Mouse (Mus musculus) left cerebral cortex, postnatal 10 days (tissue): Measurements from ENCODE around the gene Kdm2b. TPM values are rescaled to one million over a fixed set of nuclear protein-coding genes. Genes with fewer than 3 reads are reported as not detected.

Source experiments
- DNase-seq, 2 experiments: peaks; one replicate each; pipeline ENCODE4 v3.0.0; 2021 to 2022; ENCODE audit warnings: low spot score in 2 of 2, mixed read lengths in 1 of 2; ENCODE audit errors: extremely low spot score in 1 of 2
- intact Hi-C: fragments of 180-260 bp; cut with DNase I; formaldehyde crosslinking; loops from one replicate; pipeline ENCODE4 v1.15.1; 2025
- total RNA-seq, 2 experiments: library from RNA; stranded (reverse); gene quantifications; 2 replicates each; pipeline ENCODE4 v1.2.3; 2021

The Kdm2b gene
- total RNA-seq, 2 experiments from 2014 or later = 48.9 to 51.1 TPM

GRCm38 (mm10) chr5:122950329-122950953, 39.2 kb downstream of the Kdm2b start:
- intact Hi-C loops = no loop called here
- DNase-seq = peak; percentile 62 to 74

- intact Hi-C loops = no loop called here
- DNase-seq = no peak
These were observed 40.5 kb downstream of the Kdm2b start for GRCm38 (mm10) chr5:122949101-122949500.

GRCm38 (mm10) chr5:122947534-122947933, 42.1 kb downstream of the Kdm2b start:
- peak in 1 of 2 experiments; percentile 51 for DNase-seq
- intact Hi-C loops = no loop called here

GRCm38 (mm10) chr5:122938676-122939075, 50.9 kb downstream of the Kdm2b start:
- intact Hi-C loops = no loop called here
- no peak for DNase-seq

GRCm38 (mm10) chr5:122937958-122938540, 51.6 kb downstream of the Kdm2b start:
- intact Hi-C loops = no loop called here
- DNase-seq = no peak

- no peak for DNase-seq
- intact Hi-C loops = no loop called here
These were observed 52.6 kb downstream of the Kdm2b start for GRCm38 (mm10) chr5:122937031-122937430.

GRCm38 (mm10) chr5:122935810-122936209, 53.8 kb downstream of the Kdm2b start:
- intact Hi-C loops = no loop called here

GRCm38 (mm10) chr5:122930991-122931390, 58.6 kb downstream of the Kdm2b start:
- DNase-seq = no peak
- intact Hi-C loops = no loop called here

More at GRCm38 (mm10) chr5:122935810-122936209, 53.8 kb downstream of the Kdm2b start:
- no peak for DNase-seq

GRCm38 (mm10) chr5:122928293-122928692, 61.3 kb downstream of the Kdm2b start:
- intact Hi-C loops = loop anchor here (5.0 kb wide), 1 partner anchor 89 kb away; the partner anchor contains the start of gene Orai1
- no peak for DNase-seq

GRCm38 (mm10) chr5:122927703-122928102, 61.9 kb downstream of the Kdm2b start:
- DNase-seq = no peak
- intact Hi-C loops = loop anchor here (5.0 kb wide), 1 partner anchor 90 kb away; the partner anchor contains the start of gene Orai1

GRCm38 (mm10) chr5:122927092-122927491, 62.5 kb downstream of the Kdm2b start:
- intact Hi-C loops = loop anchor here (5.0 kb wide), 1 partner anchor 90 kb away; the partner anchor contains the start of gene Orai1
- no peak for DNase-seq

GRCm38 (mm10) chr5:122926341-122926740, 63.3 kb downstream of the Kdm2b start:
- intact Hi-C loops = loop anchor here (5.0 kb wide), 1 partner anchor 91 kb away; the partner anchor contains the start of gene Orai1
- peak in 1 of 2 experiments; percentile 78 for DNase-seq

GRCm38 (mm10) chr5:122925534-122925958, 64.1 kb downstream of the Kdm2b start:
- intact Hi-C loops = loop anchor here (5.0 kb wide), 1 partner anchor 92 kb away; the partner anchor contains the start of gene Orai1

GRCm38 (mm10) chr5:122923871-122924465, 65.7 kb downstream of the Kdm2b start:
- intact Hi-C loops = no loop called here
- no peak for DNase-seq

More at GRCm38 (mm10) chr5:122925534-122925958, 64.1 kb downstream of the Kdm2b start:
- DNase-seq = peak; percentile 64 to 75

- no peak for DNase-seq
- intact Hi-C loops = no loop called here
These were observed 67.7 kb downstream of the Kdm2b start for GRCm38 (mm10) chr5:122921941-122922340.

- intact Hi-C loops = no loop called here
- DNase-seq = no peak
These were observed 69.1 kb downstream of the Kdm2b start for GRCm38 (mm10) chr5:122920557-122920956.

GRCm38 (mm10) chr5:122917982-122918711, 71.5 kb downstream of the Kdm2b start:
- no peak for DNase-seq
- intact Hi-C loops = no loop called here

- no peak for DNase-seq
- intact Hi-C loops = no loop called here
These were observed 73.5 kb downstream of the Kdm2b start for GRCm38 (mm10) chr5:122916147-122916546.

- intact Hi-C loops = no loop called here
- no peak for DNase-seq
These were observed 76.8 kb downstream of the Kdm2b start for GRCm38 (mm10) chr5:122912863-122913262.
